In the genomic region with DNA sequence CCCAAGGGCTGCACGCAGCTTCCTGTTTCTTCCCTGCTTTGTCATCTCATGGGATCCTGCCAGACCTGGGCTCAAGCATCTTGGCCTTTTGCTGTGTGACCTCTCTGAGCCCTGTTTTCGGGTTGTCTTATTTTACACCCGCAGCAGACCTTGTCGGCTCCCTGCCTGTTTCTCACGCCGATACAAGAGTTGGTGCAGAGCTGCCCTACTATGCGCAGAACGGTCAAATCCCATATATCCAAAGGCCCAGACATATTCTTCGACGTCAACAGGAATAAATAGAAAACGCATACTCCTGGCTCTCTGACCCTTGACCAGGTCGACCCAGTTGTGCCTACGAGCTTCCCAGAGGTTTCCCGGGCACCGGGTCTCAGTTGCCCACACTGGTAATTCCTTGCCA, we compare ENCODE assay signal across 8 mouse cellular contexts. TPM values are rescaled to one million over a fixed set of nuclear protein-coding genes. Genes with fewer than 3 reads are reported as not detected.
DNase-seq lines count a peak whose midpoint lies in the region; ATAC-seq and TF ChIP-seq lines count a peak whose summit lies in the region.

No protein-coding gene starts in this region.

- no peaks in the 10 kb centered on the region for H3K27me3 ChIP-seq in lung, embryonic 14.5 days (ENCODE audit: insufficient read depth, low read length)
- H3K27me3 ChIP-seq in forebrain, embryonic 12.5 days, result no peaks in the 10 kb centered on the region
- no peaks in the 10 kb centered on the region for H3K27me3 ChIP-seq in limb, embryonic 15.5 days

- no peak for DNase-seq in lung, embryonic 14.5 days
- no peak for DNase-seq in lung, postnatal 36 days
- DNase-seq in cerebellum, postnatal 36 days, result no peak
- no peak for DNase-seq in adrenal gland, postnatal 36 days
- no peak for DNase-seq in adrenal gland, adult (ENCODE audit: inconsistent age in 2 of 2, low spot score in 1 of 2)

- H3K27ac ChIP-seq in lung, embryonic 14.5 days (ENCODE audit: low read depth), result peak overlapping the region; percentile 93
- H3K27ac ChIP-seq in forebrain, embryonic 12.5 days, result peak overlapping the region; percentile 74
- H3K27ac ChIP-seq in limb, embryonic 15.5 days, result peak overlapping the region; percentile 87
- H3K27ac ChIP-seq in olfactory bulb, adult 2 months (ENCODE audit: insufficient read depth, low read depth, low read length), result no peak overlapping the region

- H3K9me3 ChIP-seq in lung, embryonic 14.5 days (ENCODE audit: low read depth, low read length), result no peaks in the 10 kb centered on the region
- no peaks in the 10 kb centered on the region for H3K9me3 ChIP-seq in forebrain, embryonic 12.5 days
- H3K9me3 ChIP-seq in limb, embryonic 15.5 days, result no peaks in the 10 kb centered on the region

- TF ChIP-seq POLR2A in olfactory bulb, adult 2 months (IDR thresholded peaks at IDR 0.05; ENCODE audit: insufficient read depth, low read depth, low read length), result no peak

- no peak for ATAC-seq in lung, embryonic 14.5 days (ENCODE audit: insufficient read depth)
- no peak for ATAC-seq in forebrain, embryonic 12.5 days (ENCODE audit: low FRiP score)
- ATAC-seq in limb, embryonic 15.5 days (ENCODE audit: insufficient number of reproducible peaks, low FRiP score, low TSS enrichment, low read depth), result no peak

- H3K4me3 ChIP-seq in lung, embryonic 14.5 days (ENCODE audit: low read depth, low read length), result peak overlapping the region; percentile 26
- H3K4me3 ChIP-seq in forebrain, embryonic 12.5 days (replicated peaks), result peak overlapping the region; percentile 24; the same call in 1 of the 2 replicates
- H3K4me3 ChIP-seq in limb, embryonic 15.5 days, result peak overlapping the region; percentile 32; the same call in 1 of the 2 replicates
- 0 out of 2 replicates have a peak overlapping the region, but pooled peaks have one; percentile 8 for H3K4me3 ChIP-seq in olfactory bulb, adult 2 months (ENCODE audit: insufficient read depth, low read depth, low read length)

- TF ChIP-seq CTCF in lung, embryonic 14.5 days (IDR thresholded peaks at IDR 0.05; ENCODE audit: low read depth), result no peak
- TF ChIP-seq CTCF in olfactory bulb, adult 2 months (IDR thresholded peaks at IDR 0.05; ENCODE audit: insufficient read depth, low read depth, low read length), result no peak

- peak overlapping the region; percentile 58 for H3K4me2 ChIP-seq in lung, embryonic 14.5 days
- peak overlapping the region; percentile 47 for H3K4me2 ChIP-seq in forebrain, embryonic 12.5 days
- H3K4me2 ChIP-seq in limb, embryonic 15.5 days, result peak overlapping the region; percentile 58

- 77% methylated on average over 15 of the region's 15 CpGs for WGBS in lung, embryonic 14.5 days
- WGBS in forebrain, embryonic 12.5 days, result 83% methylated on average over 15 of the region's 15 CpGs
- 80% methylated on average over 15 of the region's 15 CpGs for WGBS in limb, embryonic 15.5 days
- WGBS in olfactory bulb, adult 2 months, result 89% methylated on average over 15 of the region's 15 CpGs

- no peaks in the 10 kb centered on the region; the same call in 1 of the 2 replicates for H3K4me1 ChIP-seq in lung, embryonic 14.5 days (ENCODE audit: insufficient read depth)
- peaks cover 15% of the 10 kb centered on the region for H3K4me1 ChIP-seq in forebrain, embryonic 12.5 days
- peaks cover 16% of the 10 kb centered on the region for H3K4me1 ChIP-seq in limb, embryonic 15.5 days
- peaks cover 8% of the 10 kb centered on the region for H3K4me1 ChIP-seq in olfactory bulb, adult 2 months (ENCODE audit: control insufficient read depth, insufficient read depth, low read length)

- peak overlapping the region; percentile 42; the same call in 1 of the 2 replicates for H3K9ac ChIP-seq in lung, embryonic 14.5 days
- H3K9ac ChIP-seq in forebrain, embryonic 12.5 days, result no peak overlapping the region
- H3K9ac ChIP-seq in limb, embryonic 15.5 days, result peak overlapping the region; percentile 37; the same call in 1 of the 2 replicates

- H3K36me3 ChIP-seq in lung, embryonic 14.5 days (ENCODE audit: insufficient read depth), result no peaks in the 10 kb centered on the region
- H3K36me3 ChIP-seq in forebrain, embryonic 12.5 days (replicated peaks), result 0 out of 2 replicates have a peak, but pooled peaks cover 13% of the 10 kb centered on the region
- no peaks in the 10 kb centered on the region for H3K36me3 ChIP-seq in limb, embryonic 15.5 days

RNA-seq across cellular contexts. Expression of a gene that starts 40.3 kb away (rescaled TPM):
- polyA plus RNA-seq in lung, embryonic 14.5 days (2014; fragmentation: Nextera tagmentation; extraction: Ambion mirVana), result 6.9 TPM in 2 replicates
- 4.5 and 6.1 TPM in 2 replicates for polyA plus RNA-seq in forebrain, embryonic 12.5 days (2016; fragmentation: Nextera tagmentation; extraction: Ambion mirVana)
- 14.2 and 15.6 TPM in 2 replicates for polyA plus RNA-seq in limb, embryonic 15.5 days (2015; fragmentation: Nextera tagmentation; extraction: Ambion mirVana)
- not detected in 2 replicates for polyA plus RNA-seq in olfactory bulb, adult 2 months (2012; ENCODE audit: insufficient read depth, insufficient read length, low replicate concordance, missing spikeins)
- 10 to 100 TPM; 13.2 to 18.5 TPM for total RNA-seq in adrenal gland, postnatal 36 days (2021)

RNA-seq across cellular contexts. Expression of a gene that starts 46.0 kb away (rescaled TPM):
- polyA plus RNA-seq in lung, embryonic 14.5 days (2014; fragmentation: Nextera tagmentation; extraction: Ambion mirVana), result not detected in 2 replicates
- 0.20 and 0.28 TPM in 2 replicates for polyA plus RNA-seq in forebrain, embryonic 12.5 days (2016; fragmentation: Nextera tagmentation; extraction: Ambion mirVana)
- polyA plus RNA-seq in limb, embryonic 15.5 days (2015; fragmentation: Nextera tagmentation; extraction: Ambion mirVana), result 0.28 and 0.61 TPM in 2 replicates
- not detected in 2 replicates for polyA plus RNA-seq in olfactory bulb, adult 2 months (2012; ENCODE audit: insufficient read depth, insufficient read length, low replicate concordance, missing spikeins)
- total RNA-seq in adrenal gland, postnatal 36 days (2021), result not detected
